Mouse (Mus musculus): ENCODE measurements around the gene Vps53.

GRCm38 (mm10) chr11:76201761-76202674 is 22.6 kb upstream of the Vps53 start:
- TF ChIP-seq CTCF (conservative IDR thresholded peaks at IDR 0.05; ENCODE audit: low read length) (no peak), POU5F1 (IDR thresholded peaks at IDR 0.05; ENCODE audit: borderline replicate concordance, low read length) (no peak)

Data from E14TG2a.4 (cell line).